Mouse (Mus musculus) lung, embryonic 16.5 days (tissue): ENCODE data around the gene Arid1a. TPM values are rescaled to one million over a fixed set of nuclear protein-coding genes. Genes with fewer than 3 reads are reported as not detected.

Source experiments
- ATAC-seq: fragments of 200-750 bp; cut with Nextera tagmentation; 2 replicates; pipeline ENCODE4 v1.8.0; 2017; ENCODE audit warnings: low read depth, mild to moderate bottlenecking, moderate library complexity
- H3K27ac ChIP-seq: fragments of 300-500 bp; sonication (generic); 2 replicates; pipeline ENCODE4 v1.5.1; 2014; ENCODE audit warnings: mild to moderate bottlenecking, control low read depth, low read length
- H3K27me3 ChIP-seq: fragments of 300-500 bp; sonication (generic); 2 replicates; pipeline ENCODE4 v1.6.1; 2014; ENCODE audit warnings: low read depth, low read length, mixed read lengths; ENCODE audit not compliant: control insufficient read depth, insufficient read depth
- H3K36me3 ChIP-seq: fragments of 300-500 bp; sonication (generic); 2 replicates; pipeline ENCODE4 v1.6.1; 2014; ENCODE audit warnings: low read length; ENCODE audit not compliant: control insufficient read depth, insufficient read depth
- H3K4me1 ChIP-seq: fragments of 300-500 bp; sonication (generic); replicated peaks from 2 replicates; pipeline ENCODE4 v1.6.1; 2014; ENCODE audit warnings: low read length, mixed read lengths; ENCODE audit not compliant: control insufficient read depth, insufficient read depth
- H3K4me2 ChIP-seq: fragments of 300-500 bp; sonication (generic); 2 replicates; pipeline ENCODE4 v1.6.1; 2014; ENCODE audit warnings: low read depth, low read length, control low read depth
- H3K4me3 ChIP-seq: fragments of 300-500 bp; sonication (generic); 2 replicates; pipeline ENCODE4 v1.5.1; 2014; ENCODE audit warnings: mild to moderate bottlenecking, low read length, control low read depth
- H3K9ac ChIP-seq: fragments of 300-500 bp; sonication (generic); 2 replicates; pipeline ENCODE4 v1.6.1; 2014; ENCODE audit warnings: low read length, control low read depth
- H3K9me3 ChIP-seq: fragments of 300-500 bp; sonication (generic); 2 replicates; pipeline ENCODE4 v1.6.1; 2016; ENCODE audit warnings: low read length; ENCODE audit not compliant: control insufficient read depth
- WGBS: fragments of 180-500 bp; shearing (Covaris S2); extraction: QIAGEN DNeasy Blood & Tissue Kit; methylation state at CpG from one replicate; pipeline ENCODE4 v1.1.7; 2014; 5-methylcytosine and 5-hydroxymethylcytosine counted together
- polyA plus RNA-seq: library from polyadenylated mRNA; unstranded; fragments of >200 nt; fragmentation: Nextera tagmentation; extraction: Ambion mirVana; gene quantifications from 2 replicates; pipeline ENCODE4 v1.2.1, GENCODE M21; 2015

The Arid1a gene
- polyA plus RNA-seq, 1 experiment from 2014 or later = 28.4 TPM

DNA sequence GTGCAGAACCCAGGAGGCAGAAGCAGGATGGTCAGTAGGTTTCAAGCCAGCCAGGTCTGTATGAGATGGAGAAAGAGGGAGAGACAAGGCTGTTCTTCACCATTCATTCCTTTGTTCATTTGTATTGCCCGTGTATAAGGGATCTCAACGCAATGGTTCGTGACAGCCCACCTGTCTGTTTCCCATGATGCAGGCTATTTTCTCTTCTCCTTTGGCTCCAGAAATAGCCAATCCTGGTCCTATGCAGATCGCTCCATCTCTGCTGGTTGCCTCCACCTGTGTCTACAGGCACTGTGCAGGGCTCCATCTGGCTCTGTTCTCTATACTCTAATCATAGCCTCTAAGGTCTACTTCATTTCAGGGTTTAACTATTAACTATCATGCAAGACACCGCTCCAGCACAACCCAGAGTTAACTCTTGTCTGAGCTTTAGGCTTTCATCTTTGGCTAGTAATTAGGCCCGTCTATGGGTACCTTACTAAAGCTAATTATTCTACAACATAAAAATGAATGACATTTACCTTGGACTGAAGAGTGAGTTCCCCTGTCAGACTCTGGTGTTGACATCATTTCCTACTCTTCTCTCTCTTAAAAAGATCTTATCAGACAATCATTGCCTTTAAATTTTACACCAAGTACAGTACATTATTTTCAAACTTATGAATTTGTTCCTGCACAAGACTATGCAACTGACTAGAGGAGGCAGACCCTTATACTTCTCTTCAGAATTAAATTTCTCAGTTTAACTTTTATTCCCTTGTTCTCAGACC is 45.1 kb downstream of the Arid1a start:
- Histone ChIP-seq H3K27me3 (no peaks in the 10 kb centered on the region), H3K27ac (no peak overlapping the region), H3K36me3 (peaks cover 32% of the 10 kb centered on the region), H3K4me3 (no peak overlapping the region), H3K4me1 (peaks cover 23% of the 10 kb centered on the region), H3K9me3 (no peaks in the 10 kb centered on the region), H3K4me2 (no peak overlapping the region), H3K9ac (no peak overlapping the region)
- no peak for ATAC-seq
- WGBS = 88% methylated on average over 6 of the region's 6 CpGs

DNA sequence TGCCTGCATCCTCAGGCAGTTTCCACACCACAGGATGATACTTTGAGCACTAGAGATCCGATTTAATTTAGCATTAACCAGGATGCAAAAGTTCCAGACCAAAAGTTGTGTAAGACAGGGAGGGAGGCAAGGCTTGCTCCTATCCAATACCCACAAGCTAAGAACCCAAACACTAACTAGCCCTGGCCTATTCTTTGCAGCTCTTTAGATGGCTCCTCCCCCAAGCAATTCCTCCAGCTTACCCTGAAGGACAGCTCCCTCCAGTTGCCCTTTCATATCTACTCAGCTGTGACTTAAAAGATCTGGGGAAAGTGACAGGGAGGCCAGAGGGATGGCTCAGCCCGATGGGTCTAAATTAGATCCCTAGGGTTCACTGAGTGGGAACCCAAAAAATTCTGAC is 47.2 kb downstream of the Arid1a start:
- no peaks in the 10 kb centered on the region for H3K9me3 ChIP-seq
- no peak overlapping the region for H3K4me3 ChIP-seq
- H3K4me1 ChIP-seq = peaks cover 36% of the 10 kb centered on the region
- no peak overlapping the region for H3K27ac ChIP-seq
- H3K27me3 ChIP-seq = no peaks in the 10 kb centered on the region
- 58% methylated on average over 2 of the region's 2 CpGs for WGBS
- H3K36me3 ChIP-seq = peaks cover 20% of the 10 kb centered on the region
- H3K4me2 ChIP-seq = no peak overlapping the region
- no peak for ATAC-seq
- no peak overlapping the region for H3K9ac ChIP-seq

DNA sequence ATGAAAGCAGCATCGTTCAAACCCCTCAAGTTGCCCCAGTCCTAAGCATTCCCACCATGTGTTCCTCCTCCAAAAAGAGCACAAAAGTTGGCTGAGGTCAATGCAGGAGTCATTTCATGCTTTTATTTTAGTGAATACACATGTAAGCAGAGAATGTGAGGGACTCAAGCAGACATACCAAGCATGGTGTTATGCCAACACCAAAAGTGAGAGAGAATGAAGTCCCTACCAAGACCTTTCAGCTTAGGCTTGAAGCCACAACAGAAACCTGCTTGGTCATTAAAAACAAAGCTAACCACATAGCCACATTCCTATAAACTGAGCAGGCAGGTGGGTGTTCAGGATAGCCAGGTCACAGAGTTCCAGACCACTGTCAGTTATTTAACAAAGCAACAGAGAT is 49.1 kb downstream of the Arid1a start:
- Histone ChIP-seq H3K4me3 (no peak overlapping the region), H3K27ac (peak overlapping the region; percentile 92), H3K9me3 (no peaks in the 10 kb centered on the region), H3K4me1 (peaks cover 36% of the 10 kb centered on the region), H3K9ac (no peak overlapping the region), H3K27me3 (no peaks in the 10 kb centered on the region), H3K36me3 (peaks cover 11% of the 10 kb centered on the region), H3K4me2 (peak overlapping the region; percentile 32)
- ATAC-seq = no peak
- 31% methylated on average over 1 of the region's 1 CpGs for WGBS

DNA sequence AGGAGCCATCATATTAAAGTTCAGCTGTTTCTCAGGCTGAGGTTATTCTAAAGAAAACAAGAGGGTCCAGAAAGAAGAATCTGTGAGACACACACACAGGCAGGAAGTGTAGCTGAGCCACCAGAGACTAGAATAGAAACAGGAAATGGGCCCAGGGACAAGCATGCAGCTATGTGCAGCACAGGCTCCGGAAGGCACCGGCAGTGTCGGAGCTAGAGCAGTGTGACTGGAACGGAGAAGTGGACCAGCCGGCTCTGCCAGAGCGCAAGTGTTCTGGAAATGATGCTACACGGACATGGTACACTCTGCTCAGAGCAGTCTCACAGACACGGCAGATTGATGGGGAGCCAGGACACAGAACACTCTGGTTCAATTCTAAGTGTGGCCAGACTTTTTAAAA is 49.6 kb downstream of the Arid1a start:
- H3K9ac ChIP-seq = no peak overlapping the region
- no peaks in the 10 kb centered on the region for H3K9me3 ChIP-seq
- H3K4me2 ChIP-seq = peak overlapping the region; percentile 42
- peaks cover 11% of the 10 kb centered on the region for H3K36me3 ChIP-seq
- H3K4me1 ChIP-seq = peaks cover 36% of the 10 kb centered on the region
- ATAC-seq = peak; percentile 95
- peak overlapping the region; percentile 92 for H3K27ac ChIP-seq
- 10% methylated on average over 8 of the region's 8 CpGs for WGBS
- no peaks in the 10 kb centered on the region for H3K27me3 ChIP-seq
- H3K4me3 ChIP-seq = no peak overlapping the region

DNA sequence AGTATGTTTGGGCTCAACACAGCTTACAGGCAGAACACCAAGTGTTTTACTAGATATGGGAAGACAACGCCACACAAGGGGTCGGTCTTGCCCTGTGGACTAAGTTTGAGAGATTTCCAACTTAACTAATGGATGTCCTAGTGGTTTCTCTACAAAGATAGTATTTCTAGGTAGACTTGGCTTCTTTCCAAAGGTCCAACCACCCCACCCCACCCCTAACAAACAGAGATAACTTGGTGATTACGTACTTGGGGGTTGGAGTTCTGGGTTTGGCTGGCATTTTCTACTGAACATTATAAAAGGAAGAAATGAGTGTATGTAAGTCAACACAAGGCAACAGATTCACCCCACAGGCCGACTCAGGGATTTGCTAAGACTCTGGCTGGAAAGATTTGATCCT is 51.5 kb downstream of the Arid1a start:
- Histone ChIP-seq H3K4me1 (peaks cover 42% of the 10 kb centered on the region), H3K27me3 (no peaks in the 10 kb centered on the region), H3K4me3 (no peak overlapping the region), H3K27ac (no peak overlapping the region; the same call in 1 of the 2 replicates), H3K9me3 (no peaks in the 10 kb centered on the region), H3K4me2 (no peak overlapping the region), H3K9ac (no peak overlapping the region), H3K36me3 (peaks cover 8% of the 10 kb centered on the region)
- ATAC-seq = no peak
- WGBS = 66% methylated on average over 4 of the region's 4 CpGs

GRCm38 (mm10) chr4:133700905-133701368 is 55.6 kb downstream of the Arid1a start:
- Histone ChIP-seq H3K27me3 (no peaks in the 10 kb centered on the region), H3K4me1 (peaks cover 13% of the 10 kb centered on the region; the same call in 1 of the 2 replicates), H3K4me3 (no peak overlapping the region), H3K4me2 (no peak overlapping the region), H3K9me3 (no peaks in the 10 kb centered on the region), H3K9ac (no peak overlapping the region), H3K36me3 (peaks cover 13% of the 10 kb centered on the region), H3K27ac (no peak overlapping the region)
- ATAC-seq = peak; percentile 87
- 46% methylated on average over 11 of the region's 11 CpGs for WGBS

GRCm38 (mm10) chr4:133695363-133695762 is 61.2 kb downstream of the Arid1a start:
- no peak overlapping the region for H3K27ac ChIP-seq
- peaks cover 3% of the 10 kb centered on the region; the same call in 1 of the 2 replicates for H3K4me1 ChIP-seq
- no peak for ATAC-seq
- peaks cover 50% of the 10 kb centered on the region for H3K36me3 ChIP-seq
- no peak overlapping the region for H3K4me2 ChIP-seq
- no peak overlapping the region for H3K9ac ChIP-seq
- no peaks in the 10 kb centered on the region for H3K27me3 ChIP-seq
- WGBS = 75% methylated on average over 3 of the region's 3 CpGs
- no peaks in the 10 kb centered on the region for H3K9me3 ChIP-seq
- H3K4me3 ChIP-seq = no peak overlapping the region

DNA sequence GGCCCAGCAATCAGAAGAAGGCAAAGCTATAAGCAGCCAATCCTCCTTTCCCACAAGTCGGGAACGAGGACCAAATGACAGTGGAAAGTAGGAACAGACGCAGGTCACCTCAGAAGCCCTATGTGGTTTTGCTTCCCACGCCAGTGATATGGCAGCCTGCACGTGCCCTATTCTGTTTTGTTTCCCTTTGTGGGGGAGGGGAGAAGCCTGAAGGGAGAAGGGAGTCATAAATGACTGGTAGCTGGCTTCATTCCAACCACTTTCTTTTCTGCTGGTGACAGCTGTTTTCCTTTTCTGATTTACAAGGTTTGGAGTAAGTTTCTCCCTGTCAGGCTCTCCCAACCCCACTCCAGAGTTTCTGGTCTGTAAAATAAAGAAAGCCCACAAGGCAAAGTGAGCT is 66.3 kb downstream of the Arid1a start:
- peak; percentile 37 for ATAC-seq

DNA sequence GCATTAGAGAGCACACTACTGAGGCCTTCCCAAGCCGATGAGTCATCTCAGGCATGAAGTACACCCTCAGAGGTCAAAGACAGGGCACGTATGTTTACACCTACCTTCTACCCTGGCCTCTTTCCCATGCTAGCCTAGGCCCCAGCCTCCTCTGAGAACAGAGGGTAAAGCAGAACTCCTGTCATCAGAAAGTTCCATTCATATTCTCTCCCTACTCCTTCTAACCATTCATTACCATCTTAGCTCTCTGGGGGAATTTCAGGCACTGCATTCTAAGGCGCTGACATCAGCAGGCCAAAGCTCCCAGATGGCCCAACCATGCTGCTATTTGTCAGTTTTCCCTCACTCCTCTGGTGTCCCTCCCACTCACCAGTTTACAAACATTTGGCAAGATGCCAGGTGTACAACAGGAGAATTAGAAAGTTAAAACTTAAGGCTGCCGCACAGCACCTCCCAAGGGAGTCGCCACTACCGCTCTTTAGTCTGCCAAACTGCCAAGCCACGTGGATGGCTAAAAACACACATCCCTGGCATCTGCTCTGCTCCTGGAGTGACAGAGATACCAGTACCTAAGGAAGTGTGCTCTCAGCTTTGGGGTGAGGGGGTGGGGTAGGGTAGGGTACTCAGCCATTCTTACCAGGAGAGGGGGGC is 68.0 kb downstream of the Arid1a start:
- H3K27ac ChIP-seq = no peak overlapping the region
- H3K4me3 ChIP-seq = no peak overlapping the region
- H3K36me3 ChIP-seq = peaks cover 75% of the 10 kb centered on the region
- no peaks in the 10 kb centered on the region for H3K9me3 ChIP-seq
- H3K27me3 ChIP-seq = no peaks in the 10 kb centered on the region
- peak; percentile 65; the same call in 1 of the 2 replicates for ATAC-seq
- no peak overlapping the region for H3K9ac ChIP-seq
- H3K4me2 ChIP-seq = no peak overlapping the region
- peaks cover 13% of the 10 kb centered on the region for H3K4me1 ChIP-seq
- WGBS = 29% methylated on average over 7 of the region's 7 CpGs

More for the DNA sequence above, 66.3 kb downstream of the Arid1a start:
- Histone ChIP-seq H3K9me3 (no peaks in the 10 kb centered on the region), H3K36me3 (peaks cover 73% of the 10 kb centered on the region), H3K27me3 (no peaks in the 10 kb centered on the region), H3K27ac (peak overlapping the region; percentile 26; the same call in 1 of the 2 replicates), H3K4me1 (peaks cover 13% of the 10 kb centered on the region), H3K4me2 (no peak overlapping the region), H3K9ac (no peak overlapping the region), H3K4me3 (no peak overlapping the region)
- 34% methylated on average over 5 of the region's 5 CpGs for WGBS
